Mouse (Mus musculus): ENCODE measurements at regions not wholly inside any gene's neighbourhood (a gene's known extent, or its start where the extent isn't known, plus 50 kb on each side); places are given as distances from the start of the nearest gene placed in this dataset.

DNA sequence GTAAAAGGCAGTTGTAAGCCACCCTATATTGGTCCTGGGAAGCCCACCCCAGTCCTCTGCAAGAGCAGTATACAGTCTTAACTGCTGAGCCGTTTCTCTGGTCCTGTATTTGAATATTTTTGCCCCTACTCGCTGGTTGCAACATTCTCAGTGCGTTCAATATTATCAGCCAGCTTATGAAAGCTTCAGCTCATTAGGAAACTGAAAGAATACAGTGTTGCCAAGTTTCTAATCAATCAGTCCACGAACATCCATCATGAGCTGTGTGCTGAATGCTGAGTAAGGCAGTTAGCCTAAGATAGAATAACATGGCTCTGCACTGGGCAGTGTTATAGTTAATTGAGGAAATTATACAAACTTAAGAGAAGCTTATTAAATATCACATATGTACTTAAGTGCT, 148.7 kb downstream of the Tmem26 start:
- WGBS = 90% methylated on average over 4 of the region's 4 CpGs
- no peak for ATAC-seq (replicated peaks; ENCODE audit: low FRiP score)
- DNase-seq (ENCODE audit: low spot score) = no peak
- H3K27ac ChIP-seq (ENCODE audit: low read depth, low read length) = no peak overlapping the region
- H3K9ac ChIP-seq (ENCODE audit: low read length) = no peak overlapping the region
- H3K4me1 ChIP-seq (replicated peaks; ENCODE audit: control insufficient read depth, insufficient read depth, low read length) = no peaks in the 10 kb centered on the region
- no peaks in the 10 kb centered on the region for H3K27me3 ChIP-seq (ENCODE audit: control insufficient read depth, insufficient read depth, low read length)
- H3K4me2 ChIP-seq (ENCODE audit: low read depth, low read length, severe bottlenecking) = no peak overlapping the region
- no peaks in the 10 kb centered on the region for H3K9me3 ChIP-seq (ENCODE audit: control insufficient read depth, low read length)
- no peaks in the 10 kb centered on the region for H3K36me3 ChIP-seq (ENCODE audit: control insufficient read depth, insufficient read depth, low read length)
- no peak overlapping the region for H3K4me3 ChIP-seq (ENCODE audit: low read depth, low read length)

DNA sequence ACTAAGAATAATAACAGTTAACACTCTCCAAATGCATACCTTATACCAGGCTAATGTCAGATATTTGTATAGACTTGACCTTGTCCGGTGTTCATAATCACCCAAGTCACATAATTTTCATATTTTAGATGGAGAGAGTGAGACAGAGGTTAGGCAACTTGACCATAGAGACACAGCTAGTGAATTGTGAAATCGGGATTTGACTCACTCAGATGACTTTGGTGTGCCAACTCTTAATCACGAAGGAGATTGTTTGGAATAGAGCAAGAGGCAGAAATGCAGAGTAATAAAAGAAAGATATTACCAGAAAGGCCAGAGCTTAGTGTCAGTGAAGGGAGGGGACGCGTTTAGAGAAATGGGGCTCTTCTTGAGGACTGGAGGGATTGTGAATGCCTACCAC, 152.2 kb downstream of the Tmem26 start:
- Histone ChIP-seq H3K36me3 (ENCODE audit: control insufficient read depth, insufficient read depth, low read length) (no peaks in the 10 kb centered on the region), H3K27me3 (ENCODE audit: control insufficient read depth, insufficient read depth, low read length) (no peaks in the 10 kb centered on the region), H3K9ac (ENCODE audit: low read length) (no peak overlapping the region), H3K4me3 (ENCODE audit: low read depth, low read length) (no peak overlapping the region), H3K4me1 (replicated peaks; ENCODE audit: control insufficient read depth, insufficient read depth, low read length) (no peaks in the 10 kb centered on the region), H3K9me3 (ENCODE audit: control insufficient read depth, low read length) (no peaks in the 10 kb centered on the region), H3K27ac (ENCODE audit: low read depth, low read length) (no peak overlapping the region), H3K4me2 (ENCODE audit: low read depth, low read length, severe bottlenecking) (no peak overlapping the region)
- no peak for DNase-seq (ENCODE audit: low spot score)
- 93% methylated on average over 5 of the region's 5 CpGs for WGBS
- ATAC-seq (replicated peaks; ENCODE audit: low FRiP score) = no peak

DNA sequence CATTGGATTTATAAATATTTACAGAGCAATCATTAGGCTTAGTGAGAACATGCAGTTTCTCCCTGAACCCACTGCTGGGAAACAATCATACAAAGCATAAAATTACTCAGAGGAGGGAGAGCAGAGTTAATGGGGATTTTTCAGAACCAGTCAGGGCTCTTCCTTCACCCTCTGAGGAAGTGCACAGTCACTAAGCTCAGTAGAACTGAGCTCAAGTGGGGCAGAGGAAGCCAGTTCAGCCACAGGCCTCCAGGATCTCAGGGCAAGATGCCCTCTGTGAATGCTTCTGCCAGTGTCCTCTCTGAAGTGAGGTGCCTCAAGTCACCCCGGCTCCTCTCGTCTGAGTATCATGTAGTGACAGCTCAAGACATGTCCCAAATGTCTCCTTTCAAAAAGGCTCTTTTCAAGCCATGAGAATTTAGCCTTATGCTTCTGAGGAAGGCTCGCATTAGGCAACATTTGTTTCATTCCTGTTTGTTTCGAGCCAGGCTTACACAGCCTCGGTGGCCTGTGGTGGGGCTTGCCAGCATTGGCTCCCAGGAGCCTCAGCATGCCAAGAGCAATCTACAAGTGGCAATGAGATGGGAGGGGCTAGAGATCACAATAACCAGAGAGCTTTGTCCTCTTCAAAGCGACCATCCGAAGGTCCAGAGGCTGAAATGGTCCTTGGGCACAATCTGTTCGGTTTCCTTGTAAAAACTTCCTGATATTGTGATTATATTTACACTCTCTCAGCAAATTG, 169.8 kb downstream of the Tmem26 start:
- no peak overlapping the region for H3K4me3 ChIP-seq (ENCODE audit: low read depth, low read length)
- no peak overlapping the region for H3K9ac ChIP-seq (ENCODE audit: low read length)
- ATAC-seq (replicated peaks; ENCODE audit: low FRiP score) = no peak
- no peak overlapping the region for H3K27ac ChIP-seq (ENCODE audit: low read depth, low read length)
- WGBS = 86% methylated on average over 8 of the region's 8 CpGs
- H3K27me3 ChIP-seq (ENCODE audit: control insufficient read depth, insufficient read depth, low read length) = no peaks in the 10 kb centered on the region
- no peak for DNase-seq (ENCODE audit: low spot score)
- no peaks in the 10 kb centered on the region for H3K4me1 ChIP-seq (replicated peaks; ENCODE audit: control insufficient read depth, insufficient read depth, low read length)
- no peaks in the 10 kb centered on the region for H3K9me3 ChIP-seq (ENCODE audit: control insufficient read depth, low read length)
- H3K36me3 ChIP-seq (ENCODE audit: control insufficient read depth, insufficient read depth, low read length) = no peaks in the 10 kb centered on the region
- H3K4me2 ChIP-seq (ENCODE audit: low read depth, low read length, severe bottlenecking) = no peak overlapping the region

DNA sequence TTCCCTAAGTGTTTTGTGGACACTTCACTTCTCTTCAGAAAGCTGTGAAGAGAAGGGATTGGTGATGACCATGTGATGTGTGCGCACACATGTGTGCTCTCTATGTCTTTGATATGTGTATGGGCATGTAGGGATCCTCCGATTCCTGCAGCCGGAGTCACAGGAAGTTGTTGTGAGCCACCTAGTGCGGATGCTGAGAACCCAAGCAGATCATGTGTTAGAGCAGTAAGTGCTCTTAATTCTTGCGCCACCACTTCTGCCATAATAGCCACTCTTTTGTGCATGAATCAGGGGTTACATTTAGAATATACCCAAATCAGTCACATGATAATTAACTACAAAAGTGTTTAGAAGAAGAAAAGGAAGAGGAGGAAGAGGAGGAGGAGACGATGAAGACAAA, 170.7 kb downstream of the Tmem26 start:
- Histone ChIP-seq H3K4me2 (ENCODE audit: low read depth, low read length, severe bottlenecking) (no peak overlapping the region), H3K27me3 (ENCODE audit: control insufficient read depth, insufficient read depth, low read length) (no peaks in the 10 kb centered on the region), H3K9me3 (ENCODE audit: control insufficient read depth, low read length) (no peaks in the 10 kb centered on the region), H3K4me1 (replicated peaks; ENCODE audit: control insufficient read depth, insufficient read depth, low read length) (no peaks in the 10 kb centered on the region), H3K36me3 (ENCODE audit: control insufficient read depth, insufficient read depth, low read length) (no peaks in the 10 kb centered on the region), H3K27ac (ENCODE audit: low read depth, low read length) (no peak overlapping the region), H3K4me3 (ENCODE audit: low read depth, low read length) (no peak overlapping the region), H3K9ac (ENCODE audit: low read length) (no peak overlapping the region)
- ATAC-seq (replicated peaks; ENCODE audit: low FRiP score) = no peak
- no peak for DNase-seq (ENCODE audit: low spot score)
- WGBS = 90% methylated on average over 6 of the region's 6 CpGs

DNA sequence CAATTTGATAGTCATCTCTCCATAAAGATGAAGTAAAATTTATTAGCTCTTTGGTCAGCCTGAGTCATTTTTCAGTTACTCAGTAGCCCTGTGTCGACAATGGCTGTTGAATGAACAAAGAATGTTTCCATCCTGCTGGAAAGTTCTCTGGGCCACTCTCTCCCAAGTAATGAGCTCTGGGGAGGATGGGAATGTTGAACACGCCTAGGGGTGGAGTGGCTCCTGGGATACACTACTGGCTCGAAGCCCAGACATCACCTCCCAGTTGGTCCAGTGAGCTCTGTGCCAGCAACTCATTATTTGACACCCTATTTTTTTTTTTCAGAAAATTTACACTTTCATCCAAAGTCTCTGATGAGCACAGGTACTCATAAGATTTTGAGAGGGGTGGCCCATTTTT, 174.1 kb downstream of the Tmem26 start:
- H3K9me3 ChIP-seq (ENCODE audit: control insufficient read depth, low read length) = no peaks in the 10 kb centered on the region
- no peak overlapping the region for H3K9ac ChIP-seq (ENCODE audit: low read length)
- no peaks in the 10 kb centered on the region for H3K36me3 ChIP-seq (ENCODE audit: control insufficient read depth, insufficient read depth, low read length)
- ATAC-seq (replicated peaks; ENCODE audit: low FRiP score) = no peak
- H3K4me1 ChIP-seq (replicated peaks; ENCODE audit: control insufficient read depth, insufficient read depth, low read length) = no peaks in the 10 kb centered on the region
- DNase-seq (ENCODE audit: low spot score) = no peak
- H3K4me2 ChIP-seq (ENCODE audit: low read depth, low read length, severe bottlenecking) = no peak overlapping the region
- no peak overlapping the region for H3K4me3 ChIP-seq (ENCODE audit: low read depth, low read length)
- H3K27me3 ChIP-seq (ENCODE audit: control insufficient read depth, insufficient read depth, low read length) = no peaks in the 10 kb centered on the region
- WGBS = 88% methylated on average over 3 of the region's 3 CpGs
- H3K27ac ChIP-seq (ENCODE audit: low read depth, low read length) = no peak overlapping the region

DNA sequence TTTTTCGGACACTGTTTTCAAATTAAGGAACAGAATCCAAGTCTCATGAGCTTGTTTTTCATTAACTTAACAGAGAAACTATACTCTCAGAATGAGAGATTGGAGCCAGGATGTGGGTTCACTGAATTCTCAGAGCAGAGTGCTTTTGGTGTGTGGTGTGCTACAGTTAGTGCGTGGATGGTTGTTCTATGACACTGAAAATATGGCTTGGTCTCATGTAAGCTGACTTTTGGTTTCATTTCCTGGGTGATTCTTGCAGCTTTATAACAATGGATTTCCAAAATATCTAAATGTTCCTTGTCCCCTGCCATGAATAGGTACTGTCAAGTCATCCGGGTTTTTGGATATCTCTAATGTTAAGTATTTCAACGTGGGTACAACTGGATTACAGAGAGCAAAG, 177.7 kb downstream of the Tmem26 start:
- 76% methylated on average over 4 of the region's 4 CpGs for WGBS
- Histone ChIP-seq H3K36me3 (ENCODE audit: control insufficient read depth, insufficient read depth, low read length) (no peaks in the 10 kb centered on the region), H3K4me3 (ENCODE audit: low read depth, low read length) (no peak overlapping the region), H3K4me1 (replicated peaks; ENCODE audit: control insufficient read depth, insufficient read depth, low read length) (no peaks in the 10 kb centered on the region), H3K4me2 (ENCODE audit: low read depth, low read length, severe bottlenecking) (no peak overlapping the region), H3K9me3 (ENCODE audit: control insufficient read depth, low read length) (no peaks in the 10 kb centered on the region), H3K9ac (ENCODE audit: low read length) (no peak overlapping the region), H3K27me3 (ENCODE audit: control insufficient read depth, insufficient read depth, low read length) (no peaks in the 10 kb centered on the region), H3K27ac (ENCODE audit: low read depth, low read length) (no peak overlapping the region)
- ATAC-seq (replicated peaks; ENCODE audit: low FRiP score) (no peak), DNase-seq (ENCODE audit: low spot score) (no peak)

DNA sequence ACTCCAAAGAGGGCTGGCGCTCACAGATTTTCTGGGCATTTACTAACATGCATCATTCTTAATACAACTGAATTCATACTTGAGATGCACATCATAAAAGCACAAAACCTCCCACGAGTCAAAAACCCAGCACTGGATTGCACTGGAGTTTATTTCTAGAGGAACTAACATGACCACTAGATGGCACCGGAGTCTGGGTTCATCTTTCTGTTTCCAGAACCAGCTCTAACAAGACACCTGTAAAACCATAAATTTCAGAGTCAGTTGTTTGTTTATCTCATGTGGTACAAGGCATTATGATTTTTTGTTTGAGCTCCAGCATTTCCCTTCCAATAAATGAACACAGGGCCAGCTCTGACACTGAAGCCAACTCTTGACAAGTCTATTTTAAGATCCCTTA, 179.2 kb downstream of the Tmem26 start:
- DNase-seq (ENCODE audit: low spot score) = no peak
- H3K4me1 ChIP-seq (replicated peaks; ENCODE audit: control insufficient read depth, insufficient read depth, low read length) = no peaks in the 10 kb centered on the region
- whole genome bisulfite sequencing = 31% methylated on average over 3 of the region's 3 CpGs
- no peak overlapping the region for H3K4me3 ChIP-seq (ENCODE audit: low read depth, low read length)
- no peaks in the 10 kb centered on the region for H3K9me3 ChIP-seq (ENCODE audit: control insufficient read depth, low read length)
- no peaks in the 10 kb centered on the region for H3K27me3 ChIP-seq (ENCODE audit: control insufficient read depth, insufficient read depth, low read length)
- no peak for ATAC-seq (replicated peaks; ENCODE audit: low FRiP score)
- H3K27ac ChIP-seq (ENCODE audit: low read depth, low read length) = no peak overlapping the region
- H3K4me2 ChIP-seq (ENCODE audit: low read depth, low read length, severe bottlenecking) = no peak overlapping the region
- H3K36me3 ChIP-seq (ENCODE audit: control insufficient read depth, insufficient read depth, low read length) = no peaks in the 10 kb centered on the region
- H3K9ac ChIP-seq (ENCODE audit: low read length) = no peak overlapping the region

DNA sequence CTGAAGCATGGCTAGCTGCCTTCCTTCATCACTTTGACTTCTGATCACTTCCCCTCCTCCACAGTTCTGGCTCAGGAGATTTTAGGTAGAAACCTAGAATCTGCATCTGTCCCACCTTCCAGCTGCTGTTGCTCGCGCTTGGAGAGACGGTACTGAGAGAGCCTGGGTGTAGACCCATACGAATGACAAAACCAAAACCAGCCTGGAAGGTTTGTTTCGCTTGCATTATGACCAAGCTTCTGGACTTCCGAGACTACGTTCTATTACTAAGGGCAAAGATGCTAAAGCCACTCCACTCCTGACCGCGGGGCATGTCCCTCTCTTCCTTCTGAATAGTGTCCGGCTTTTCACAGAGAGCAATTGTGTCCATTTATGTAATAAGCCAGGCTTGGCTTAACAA, 180.9 kb downstream of the Tmem26 start:
- WGBS = 93% methylated on average over 10 of the region's 10 CpGs
- Histone ChIP-seq H3K4me1 (replicated peaks; ENCODE audit: control insufficient read depth, insufficient read depth, low read length) (0 out of 2 replicates have a peak, but pooled peaks cover 3% of the 10 kb centered on the region), H3K4me3 (ENCODE audit: low read depth, low read length) (no peak overlapping the region), H3K27ac (ENCODE audit: low read depth, low read length) (no peak overlapping the region), H3K9ac (ENCODE audit: low read length) (no peak overlapping the region), H3K36me3 (ENCODE audit: control insufficient read depth, insufficient read depth, low read length) (no peaks in the 10 kb centered on the region), H3K27me3 (ENCODE audit: control insufficient read depth, insufficient read depth, low read length) (no peaks in the 10 kb centered on the region), H3K4me2 (ENCODE audit: low read depth, low read length, severe bottlenecking) (no peak overlapping the region), H3K9me3 (ENCODE audit: control insufficient read depth, low read length) (no peaks in the 10 kb centered on the region)
- DNase-seq (ENCODE audit: low spot score) (no peak), ATAC-seq (replicated peaks; ENCODE audit: low FRiP score) (no peak)

DNA sequence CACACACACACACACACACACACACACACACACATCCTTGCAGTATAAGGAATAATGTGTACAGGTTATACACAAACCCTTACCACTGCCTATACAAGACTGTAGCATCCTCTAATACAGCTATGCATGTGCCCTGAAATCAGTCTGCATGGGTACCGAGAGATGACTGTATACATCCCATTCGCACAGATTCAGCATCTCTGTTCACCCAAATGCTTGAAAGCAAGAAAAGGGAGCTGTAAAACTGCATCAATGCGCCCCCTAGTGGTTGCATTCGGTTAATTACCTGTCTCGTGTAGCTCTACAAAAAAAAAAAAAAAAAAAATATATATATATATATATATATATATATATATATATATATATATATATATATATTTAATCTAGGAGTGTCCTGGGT, 184.8 kb downstream of the Tmem26 start:
- DNase-seq (ENCODE audit: low spot score) = peak; percentile 81
- 32% methylated on average over 5 of the region's 5 CpGs for WGBS
- no peaks in the 10 kb centered on the region for H3K27me3 ChIP-seq (ENCODE audit: control insufficient read depth, insufficient read depth, low read length)
- no peak overlapping the region for H3K4me3 ChIP-seq (ENCODE audit: low read depth, low read length)
- no peak overlapping the region for H3K9ac ChIP-seq (ENCODE audit: low read length)
- H3K4me2 ChIP-seq (ENCODE audit: low read depth, low read length, severe bottlenecking) = no peak overlapping the region
- no peaks in the 10 kb centered on the region for H3K36me3 ChIP-seq (ENCODE audit: control insufficient read depth, insufficient read depth, low read length)
- no peak for ATAC-seq (replicated peaks; ENCODE audit: low FRiP score)
- H3K27ac ChIP-seq (ENCODE audit: low read depth, low read length) = no peak overlapping the region
- H3K4me1 ChIP-seq (replicated peaks; ENCODE audit: control insufficient read depth, insufficient read depth, low read length) = 0 out of 2 replicates have a peak, but pooled peaks cover 3% of the 10 kb centered on the region
- no peaks in the 10 kb centered on the region for H3K9me3 ChIP-seq (ENCODE audit: control insufficient read depth, low read length)

All from forebrain, embryonic 11.5 days (tissue).